Mouse (Mus musculus) spleen, adult 2 months (tissue): ENCODE results near the gene Slc24a5. TPM values are rescaled to one million over a fixed set of nuclear protein-coding genes. Genes with fewer than 3 reads are reported as not detected.

Source experiments
- DNase-seq, 2 experiments: peaks; one replicate each; pipeline versions ENCODE4 v3.0.0 to v3.0.0-alpha.2; 2012 to 2021; ENCODE audit warnings: low spot score in 2 of 2, low read depth in 1 of 2
- H3K27ac ChIP-seq: fragments of 200-500 bp; 2 replicates; pipeline ENCODE4 v1.5.1; 2012; ENCODE audit warnings: low read length, inconsistent platforms; ENCODE audit not compliant: insufficient read depth
- H3K27me3 ChIP-seq: fragments of 200-500 bp; 2 replicates; pipeline ENCODE4 v1.6.1; 2012; ENCODE audit warnings: mild to moderate bottlenecking, moderate library complexity, low read length, inconsistent platforms; ENCODE audit not compliant: control insufficient read depth, insufficient read depth
- H3K36me3 ChIP-seq: fragments of 200-500 bp; 2 replicates; pipeline ENCODE4 v1.6.1; 2012; ENCODE audit warnings: mild to moderate bottlenecking, low read length, inconsistent platforms; ENCODE audit not compliant: control insufficient read depth, insufficient read depth
- H3K4me1 ChIP-seq: fragments of 200-500 bp; 2 replicates; pipeline ENCODE4 v1.6.1; 2011; ENCODE audit warnings: inconsistent platforms; ENCODE audit not compliant: control insufficient read depth, insufficient read depth, insufficient read length
- H3K4me3 ChIP-seq: fragments of 200-500 bp; 2 replicates; pipeline ENCODE4 v1.5.1; 2011; ENCODE audit warnings: mild to moderate bottlenecking, inconsistent platforms; ENCODE audit not compliant: insufficient read depth, insufficient read length; ENCODE audit errors: extremely low read depth
- CTCF ChIP-seq: fragments of 200-500 bp; IDR thresholded peaks from 2 replicates; pipeline ENCODE4 v1.5.1; 2011; ENCODE audit warnings: mild to moderate bottlenecking, inconsistent platforms; ENCODE audit not compliant: insufficient read depth, insufficient read length, insufficient replicate concordance; ENCODE audit errors: extremely low read depth
- POLR2A ChIP-seq: fragments of 200-500 bp; IDR thresholded peaks from 2 replicates; pipeline ENCODE4 v1.6.1; 2011; ENCODE audit warnings: low read depth, low read length, inconsistent platforms
- WGBS: fragments of 180-500 bp; shearing (Covaris S2); methylation state at CpG from one replicate; pipeline ENCODE4 v1.1.7; 2018; 5-methylcytosine and 5-hydroxymethylcytosine counted together
- polyA plus RNA-seq: library from polyadenylated mRNA; depleted of rRNA; stranded (reverse); fragments of >200 nt; gene quantifications from 2 replicates; pipeline ENCODE4 v1.2.3, GENCODE M21; 2012

The Slc24a5 gene
- polyA plus RNA-seq, 1 experiment = 2.1 TPM

DNA sequence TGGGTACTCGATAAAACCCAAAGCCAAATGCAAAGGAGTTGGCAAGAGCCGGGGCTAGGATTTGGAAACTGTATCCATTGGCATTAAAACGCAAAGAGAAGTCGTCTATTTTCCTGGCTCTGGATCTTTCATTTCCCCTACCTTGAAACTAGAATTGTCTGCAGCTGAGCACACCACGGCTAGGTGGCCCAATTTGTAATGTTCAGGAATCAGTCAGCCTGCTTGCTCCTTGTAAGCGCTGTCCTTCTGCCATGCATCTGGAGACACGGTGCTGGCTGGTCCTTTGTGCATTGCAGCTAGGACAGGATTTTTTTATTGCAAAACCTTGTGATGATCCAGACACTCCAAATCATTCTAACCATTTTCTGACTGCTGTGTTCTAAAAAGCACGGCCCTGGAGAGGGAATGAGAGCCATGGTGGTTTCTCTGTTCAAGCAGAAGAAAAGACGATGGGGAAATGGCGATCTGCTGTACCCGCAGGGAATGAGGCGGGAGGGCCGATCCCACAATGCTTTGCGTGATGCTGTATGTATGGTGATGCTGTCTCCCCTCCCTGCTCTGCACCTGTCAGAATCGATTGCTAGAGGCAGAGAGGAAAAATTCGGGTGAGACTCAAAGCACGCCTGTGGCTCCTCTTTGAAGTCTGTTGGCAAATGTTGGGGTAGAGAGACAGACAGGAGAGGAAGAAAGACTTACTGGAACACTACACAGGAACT, 35.5 kb upstream of the Slc24a5 start:
- no peak for TF ChIP-seq POLR2A
- TF ChIP-seq CTCF = no peak
- Histone ChIP-seq H3K27me3 (no peaks in the 10 kb centered on the region), H3K4me3 (no peak overlapping the region), H3K36me3 (no peaks in the 10 kb centered on the region), H3K27ac (no peak overlapping the region), H3K4me1 (no peaks in the 10 kb centered on the region)
- 79% methylated on average over 17 of the region's 17 CpGs for WGBS
- DNase-seq = no peak

DNA sequence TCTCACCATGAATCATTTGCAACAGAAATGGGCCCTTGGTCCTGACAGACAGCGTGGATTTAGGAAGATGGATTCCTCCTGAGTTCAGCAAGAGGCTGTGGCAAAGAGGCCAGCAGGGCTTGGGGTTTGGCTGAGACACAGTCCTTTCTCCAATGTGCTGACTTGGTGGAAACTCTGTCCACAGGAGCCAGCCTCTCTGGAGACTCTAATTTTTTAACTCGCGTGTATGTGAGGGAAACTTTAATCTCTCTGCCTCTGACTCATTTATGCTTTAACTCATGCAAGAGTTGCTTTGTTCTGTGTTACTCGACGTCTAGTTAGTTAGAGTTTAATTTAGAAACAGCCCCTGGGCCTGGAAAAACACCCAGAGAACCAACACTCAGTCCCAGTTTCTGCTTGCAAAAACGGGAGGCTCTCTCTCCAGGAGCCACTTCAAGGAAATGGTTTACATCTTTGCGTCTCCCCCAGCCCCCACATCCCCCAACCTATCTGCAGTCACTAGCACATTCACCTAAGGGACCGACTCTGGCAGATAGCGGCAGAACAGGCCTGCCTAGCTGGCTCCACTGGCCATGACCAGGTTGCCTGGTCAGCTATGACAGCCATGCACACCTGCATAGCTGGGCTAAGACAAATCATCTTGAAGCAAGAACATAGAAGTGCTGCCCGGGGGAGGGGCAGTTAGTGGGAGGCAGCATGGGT, 34.7 kb upstream of the Slc24a5 start:
- 74% methylated on average over 10 of the region's 10 CpGs for WGBS
- H3K27ac ChIP-seq = no peak overlapping the region
- TF ChIP-seq CTCF (no peak), POLR2A (no peak)
- no peak for DNase-seq
- no peaks in the 10 kb centered on the region for H3K36me3 ChIP-seq
- H3K4me3 ChIP-seq = no peak overlapping the region
- H3K4me1 ChIP-seq = no peaks in the 10 kb centered on the region
- no peaks in the 10 kb centered on the region for H3K27me3 ChIP-seq

DNA sequence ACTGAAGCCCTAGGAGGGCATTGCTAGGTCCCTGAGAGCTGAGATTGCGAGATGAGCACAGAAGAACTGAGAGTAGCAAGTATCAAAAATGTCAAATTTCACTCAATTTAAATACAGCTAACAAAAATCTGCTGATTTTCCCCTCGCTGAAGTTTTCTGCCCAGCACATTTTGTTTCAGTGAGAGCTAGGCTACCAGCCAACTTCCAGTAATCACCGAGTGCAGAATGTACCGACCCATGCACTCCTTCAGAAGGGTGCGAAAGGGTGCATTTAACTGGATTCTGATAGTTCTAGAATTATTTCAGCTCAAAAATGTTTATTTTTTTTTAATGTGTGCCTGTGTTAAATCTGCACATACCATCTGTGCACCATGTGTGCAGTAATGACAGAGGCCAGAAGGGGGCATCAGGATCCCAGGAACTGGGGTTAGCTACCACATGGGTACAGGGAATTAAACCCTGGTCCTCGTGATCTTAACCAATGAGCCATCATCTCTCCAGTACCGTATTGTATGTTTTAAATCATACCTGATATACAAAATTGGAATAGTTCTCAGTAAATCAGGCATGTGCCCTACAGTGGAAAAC, 12.5 kb upstream of the Slc24a5 start:
- WGBS = 84% methylated on average over 7 of the region's 7 CpGs
- no peaks in the 10 kb centered on the region for H3K4me1 ChIP-seq
- TF ChIP-seq CTCF (no peak), POLR2A (no peak)

DNA sequence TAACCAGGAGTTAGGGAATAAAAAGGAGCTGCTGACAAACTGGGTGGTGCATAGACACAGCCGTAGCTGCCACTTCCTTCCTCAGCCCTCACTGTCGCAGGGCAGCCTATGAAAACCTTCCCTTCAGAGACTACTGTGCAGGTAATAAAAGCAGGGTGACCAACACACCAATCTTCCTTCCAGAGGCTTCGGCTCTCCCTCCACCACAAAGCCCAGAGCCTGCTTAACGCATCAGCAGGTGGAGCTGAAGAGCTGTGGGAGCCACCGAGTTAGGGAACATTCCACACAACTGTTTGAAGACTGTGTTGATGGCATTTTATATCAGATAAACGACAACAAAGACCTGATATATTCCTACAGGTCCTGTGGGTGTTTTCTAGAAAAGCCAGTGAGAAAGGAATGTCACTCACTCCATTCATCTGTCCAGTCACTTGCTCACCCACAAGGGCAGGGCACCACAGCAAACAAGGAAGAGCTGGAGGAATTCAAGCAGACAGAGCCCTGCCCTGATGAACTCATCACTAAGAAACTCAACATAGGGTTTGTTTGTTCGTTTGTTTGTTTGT, 10.6 kb upstream of the Slc24a5 start:
- Histone ChIP-seq H3K4me3 (no peak overlapping the region), H3K36me3 (no peaks in the 10 kb centered on the region), H3K4me1 (no peaks in the 10 kb centered on the region), H3K27ac (no peak overlapping the region), H3K27me3 (no peaks in the 10 kb centered on the region)
- no peak for TF ChIP-seq CTCF
- no peak for TF ChIP-seq POLR2A
- no peak for DNase-seq
- WGBS = 26% methylated on average over 7 of the region's 7 CpGs

More for the DNA sequence above, 12.5 kb upstream of the Slc24a5 start:
- Histone ChIP-seq H3K4me3 (no peak overlapping the region), H3K27me3 (no peaks in the 10 kb centered on the region), H3K36me3 (no peaks in the 10 kb centered on the region), H3K27ac (no peak overlapping the region)
- DNase-seq = no peak

DNA sequence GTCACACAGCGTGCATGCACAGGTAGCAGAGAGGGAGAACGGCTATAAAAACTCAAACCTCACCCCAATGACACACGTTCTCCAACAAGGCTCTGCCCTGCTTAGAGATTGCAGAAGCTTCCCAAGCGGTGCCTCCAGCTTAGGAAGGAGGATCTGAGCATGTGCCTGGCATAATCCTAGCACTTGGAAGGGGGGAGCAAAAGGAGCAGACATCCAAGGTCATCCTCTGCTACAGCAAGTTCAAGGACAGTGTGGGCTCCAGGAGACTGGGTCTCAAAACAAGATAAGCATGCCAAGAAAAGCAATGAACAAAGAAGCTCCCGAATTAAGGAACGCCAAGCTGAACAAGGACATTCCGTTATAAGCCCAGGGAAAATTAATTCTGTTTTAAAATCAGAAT, 6.5 kb upstream of the Slc24a5 start:
- WGBS = 90% methylated on average over 7 of the region's 7 CpGs
- DNase-seq = no peak
- TF ChIP-seq CTCF (no peak), POLR2A (no peak)
- Histone ChIP-seq H3K36me3 (no peaks in the 10 kb centered on the region), H3K4me1 (no peaks in the 10 kb centered on the region), H3K4me3 (no peak overlapping the region), H3K27me3 (no peaks in the 10 kb centered on the region), H3K27ac (no peak overlapping the region)

DNA sequence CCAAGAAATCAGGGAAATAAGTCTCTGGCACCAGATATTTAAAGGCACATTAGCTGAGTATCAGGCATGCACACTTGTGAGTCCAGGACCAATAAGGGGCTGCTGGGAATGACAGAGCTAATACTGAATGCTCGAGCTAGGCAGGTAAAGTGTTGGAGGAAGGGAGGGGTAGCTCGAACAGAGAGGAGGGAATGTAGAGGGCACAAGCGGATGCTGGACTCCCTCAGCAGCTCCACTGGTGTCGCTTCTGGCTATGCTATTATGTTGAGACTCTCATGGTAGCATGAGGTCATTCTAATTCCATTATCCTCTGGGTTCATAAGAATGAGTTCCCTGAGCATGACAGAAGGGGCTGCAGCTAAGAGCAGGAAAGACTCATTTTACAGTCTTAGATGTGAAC, 5.0 kb upstream of the Slc24a5 start:
- Histone ChIP-seq H3K27ac (no peak overlapping the region), H3K27me3 (no peaks in the 10 kb centered on the region), H3K4me3 (no peak overlapping the region), H3K36me3 (no peaks in the 10 kb centered on the region), H3K4me1 (no peaks in the 10 kb centered on the region)
- no peak for DNase-seq
- TF ChIP-seq CTCF (no peak), POLR2A (no peak)
- WGBS = 86% methylated on average over 4 of the region's 4 CpGs
